Mouse (Mus musculus) heart, adult 2 months (tissue): ENCODE results near the gene Acad10.
A peak's percentile ranks its signal among the peaks of the same experiment; 100 is the strongest.

Experiments
- CTCF ChIP-seq: fragments of 200-600 bp; IDR thresholded peaks from 2 replicates; pipeline ENCODE4 v1.8.1; 2022; ENCODE audit warnings: antibody characterized with exemption, mild to moderate bottlenecking, moderate library complexity
- EP300 ChIP-seq: fragments of 200-500 bp; IDR thresholded peaks from 2 replicates; pipeline ENCODE4 v1.6.1; 2011; ENCODE audit warnings: low read depth, low read length, control low read depth; ENCODE audit not compliant: insufficient read depth

GRCm38 (mm10) chr5:121601547-121602299, 58.6 kb downstream of the Acad10 start:
- TF ChIP-seq CTCF (peak; percentile 95), EP300 (peak; percentile 99)
